Mouse (Mus musculus) duodenum, adult 2 months (tissue): ENCODE data around the gene Hist1h1d. TPM values are rescaled to one million over a fixed set of nuclear protein-coding genes. Genes with fewer than 3 reads are reported as not detected.

Experiments
- polyA plus RNA-seq: library from polyadenylated mRNA; depleted of rRNA; stranded (reverse); fragments of >200 nt; gene quantifications from 2 replicates; pipeline ENCODE4 v1.2.3, GENCODE M21; 2012; ENCODE audit warnings: low replicate concordance; rRNA removed

The Hist1h1d gene
- polyA plus RNA-seq, 1 experiment: 0.13 TPM

Other genes with a start within 250 kb of the Hist1h1d start
- gene Zfp322a, start 184.1 kb upstream of the Hist1h1d start, polyA plus RNA-seq: 0.09 and 0.11 TPM in 2 replicates
- 0.78 and 1.2 TPM in 2 replicates for gene Abt1, start 129.4 kb upstream of the Hist1h1d start, polyA plus RNA-seq
- gene Btn1a1, start 87.4 kb upstream of the Hist1h1d start, polyA plus RNA-seq: 0.04 TPM in 1 of 2 replicates, not detected in the other
- not detected in 2 replicates for gene Btn2a2, start 64.4 kb upstream of the Hist1h1d start, polyA plus RNA-seq
- 12.7 and 22.9 TPM in 2 replicates for gene Hist1h4h, start 22.2 kb upstream of the Hist1h1d start, polyA plus RNA-seq
- 782 and 1,968 TPM in 2 replicates for gene Hist1h2af, start 19.4 kb upstream of the Hist1h1d start, polyA plus RNA-seq
- 41.4 and 47.8 TPM in 2 replicates for gene Hist1h3g, start 17.8 kb upstream of the Hist1h1d start, polyA plus RNA-seq
- gene Hist1h2bh, start 9.9 kb upstream of the Hist1h1d start, polyA plus RNA-seq: 3.4 and 4.2 TPM in 2 replicates
- 12.4 and 14.5 TPM in 2 replicates for gene Hist1h3f, start 9.2 kb upstream of the Hist1h1d start, polyA plus RNA-seq
- 6.2 and 12.0 TPM in 2 replicates for gene Hist1h4f, start 1.6 kb upstream of the Hist1h1d start, polyA plus RNA-seq
- gene Hist1h3e, start 9.1 kb downstream of the Hist1h1d start, polyA plus RNA-seq: 34.6 and 43.8 TPM in 2 replicates
- 11.9 and 48.7 TPM in 2 replicates for gene Hist1h2ae, start 18.0 kb downstream of the Hist1h1d start, polyA plus RNA-seq
- gene Hist1h2bg, start 18.1 kb downstream of the Hist1h1d start, polyA plus RNA-seq: 29.6 and 41.4 TPM in 2 replicates
- gene Hist1h2bf, start 20.9 kb downstream of the Hist1h1d start, polyA plus RNA-seq: 13.2 and 22.0 TPM in 2 replicates
- gene Hist1h2ad, start 21.1 kb downstream of the Hist1h1d start, polyA plus RNA-seq: 3.7 and 15.3 TPM in 2 replicates
- 13.1 and 33.1 TPM in 2 replicates for gene Hist1h3d, start 22.5 kb downstream of the Hist1h1d start, polyA plus RNA-seq
- gene Hist1h4d, start 28.3 kb downstream of the Hist1h1d start, polyA plus RNA-seq: 7.5 and 12.3 TPM in 2 replicates
- 1.4 and 1.6 TPM in 2 replicates for gene Hist1h2be, start 67.9 kb downstream of the Hist1h1d start, polyA plus RNA-seq
- 2.3 and 2.7 TPM in 2 replicates for gene Hist1h1e, start 69.3 kb downstream of the Hist1h1d start, polyA plus RNA-seq
- 1.3 and 5.1 TPM in 2 replicates for gene Hist1h2ac, start 130.7 kb downstream of the Hist1h1d start, polyA plus RNA-seq
- 151 and 487 TPM in 2 replicates for gene Hist1h2bc, start 130.9 kb downstream of the Hist1h1d start, polyA plus RNA-seq
- not detected in 2 replicates for gene Hist1h1t, start 142.6 kb downstream of the Hist1h1d start, polyA plus RNA-seq
- 4.4 and 18.3 TPM in 2 replicates for gene Hist1h4c, start 145.2 kb downstream of the Hist1h1d start, polyA plus RNA-seq
- gene Hfe, start 157.6 kb downstream of the Hist1h1d start, polyA plus RNA-seq: 5.9 and 6.9 TPM in 2 replicates
- 19.5 and 49.1 TPM in 2 replicates for gene Hist1h1c, start 185.5 kb downstream of the Hist1h1d start, polyA plus RNA-seq
- gene Hist1h3c, start 192.3 kb downstream of the Hist1h1d start, polyA plus RNA-seq: 35.9 and 40.8 TPM in 2 replicates
- gene Hist1h2bb, start 193.5 kb downstream of the Hist1h1d start, polyA plus RNA-seq: 18.7 and 20.8 TPM in 2 replicates
- 22.8 and 64.3 TPM in 2 replicates for gene Hist1h2ab, start 197.9 kb downstream of the Hist1h1d start, polyA plus RNA-seq
- 30.7 and 39.7 TPM in 2 replicates for gene Hist1h3b, start 199.0 kb downstream of the Hist1h1d start, polyA plus RNA-seq
- gene Hist1h4b, start 203.8 kb downstream of the Hist1h1d start, polyA plus RNA-seq: 9.6 and 14.6 TPM in 2 replicates
- 6.3 and 13.5 TPM in 2 replicates for gene Hist1h4a, start 208.0 kb downstream of the Hist1h1d start, polyA plus RNA-seq
- gene Hist1h3a, start 209.1 kb downstream of the Hist1h1d start, polyA plus RNA-seq: 21.3 and 31.3 TPM in 2 replicates
- gene Hist1h1a, start 210.4 kb downstream of the Hist1h1d start, polyA plus RNA-seq: 0.74 and 1.2 TPM in 2 replicates
- 0.71 and 3.3 TPM in 2 replicates for gene Trim38, start 216.7 kb downstream of the Hist1h1d start, polyA plus RNA-seq